8 mouse cellular contexts compared by ENCODE assay signal in genomic region chr12:87413179-87413790, GRCm38 (mm10). TPM values are rescaled to one million over a fixed set of nuclear protein-coding genes. Genes with fewer than 3 reads are reported as not detected.
DNase-seq lines count a peak whose midpoint lies in the region; ATAC-seq and TF ChIP-seq lines count a peak whose summit lies in the region.

No protein-coding gene starts in this region.

- no peaks in the 10 kb centered on the region for H3K27me3 ChIP-seq in CH12.LX (replicated peaks)
- H3K27me3 ChIP-seq in lung, embryonic 14.5 days (ENCODE audit: insufficient read depth, low read length) = no peaks in the 10 kb centered on the region
- no peaks in the 10 kb centered on the region for H3K27me3 ChIP-seq in neural tube, embryonic 15.5 days (replicated peaks)

- in situ Hi-C loops in CH12.LX (cut with MboI; ENCODE audit: low pct_ligation_motif_present, low pct_unique_long_range_greater_than_20kb, low sequenced_read_pairs) = no loop called here

- peaks cover 3 to 10% of the 10 kb centered on the region in 2 experiments for H3K4me1 ChIP-seq in CH12.LX (ENCODE audit: control insufficient read depth in 1 of 2, insufficient read depth in 2 of 2)
- peaks cover 42% of the 10 kb centered on the region for H3K4me1 ChIP-seq in bone marrow macrophage, adult 2 months (ENCODE audit: control insufficient read depth, insufficient read depth, low read length)
- H3K4me1 ChIP-seq in embryonic fibroblast, embryonic 13.5 days (ENCODE audit: control insufficient read depth, insufficient read depth, low read length) = peaks cover 5% of the 10 kb centered on the region; the same call in 1 of the 2 replicates
- no peaks in the 10 kb centered on the region for H3K4me1 ChIP-seq in lung, embryonic 14.5 days (ENCODE audit: insufficient read depth)
- no peaks in the 10 kb centered on the region for H3K4me1 ChIP-seq in neural tube, embryonic 15.5 days

- peak; percentile 79 for TF ChIP-seq RAD21 in CH12.LX (IDR thresholded peaks at IDR 0.05; ENCODE audit: low read depth, low read length)

- WGBS in lung, embryonic 14.5 days = 20% methylated on average over 4 of the region's 4 CpGs
- 34% methylated on average over 4 of the region's 4 CpGs for WGBS in neural tube, embryonic 15.5 days

- peak; percentile 55; the same call in 1 of the 2 replicates for ATAC-seq in lung, embryonic 14.5 days (ENCODE audit: insufficient read depth)
- peak; percentile 70 for ATAC-seq in neural tube, embryonic 15.5 days (ENCODE audit: low FRiP score)

- no peak overlapping the region for H3K27ac ChIP-seq in CH12.LX (ENCODE audit: insufficient read depth, low read depth)
- H3K27ac ChIP-seq in bone marrow macrophage, adult 2 months (ENCODE audit: insufficient read depth, low read depth, low read length) = no peak overlapping the region
- no peak overlapping the region for H3K27ac ChIP-seq in embryonic fibroblast, embryonic 13.5 days (ENCODE audit: insufficient read depth, low read length)
- H3K27ac ChIP-seq in lung, embryonic 14.5 days (ENCODE audit: low read depth) = no peak overlapping the region
- H3K27ac ChIP-seq in neural tube, embryonic 15.5 days (replicated peaks) = no peak overlapping the region

- H3K79me2 ChIP-seq in CH12.LX (replicated peaks; ENCODE audit: control insufficient read depth, extremely low read depth, insufficient read depth, poor library complexity, severe bottlenecking) = no peaks in the 10 kb centered on the region

- no peak for TF ChIP-seq POLR2A in CH12.LX (IDR thresholded peaks at IDR 0.05; ENCODE audit: low read depth, low read length)
- TF ChIP-seq POLR2A in bone marrow macrophage, adult 2 months (IDR thresholded peaks at IDR 0.05; ENCODE audit: borderline replicate concordance, low read depth, low read length) = no peak
- no peak for TF ChIP-seq POLR2A in embryonic fibroblast, embryonic 13.5 days (IDR thresholded peaks at IDR 0.05; ENCODE audit: low read depth, low read length)

- peak; percentile 80 to 92 for TF ChIP-seq CTCF in CH12.LX (conservative IDR thresholded peaks at IDR 0.05 in 1 of 2, IDR thresholded peaks at IDR 0.05 in 1 of 2; ENCODE audit: low read depth in 2 of 2, low read length in 2 of 2)
- peak; percentile 57 for TF ChIP-seq CTCF in bone marrow macrophage, adult 2 months (IDR thresholded peaks at IDR 0.05; ENCODE audit: low read depth, low read length)
- peak; percentile 81 for TF ChIP-seq CTCF in embryonic fibroblast, embryonic 13.5 days (IDR thresholded peaks at IDR 0.05; ENCODE audit: borderline replicate concordance, insufficient read depth, low read length)
- peak; percentile 91 for TF ChIP-seq CTCF in lung, embryonic 14.5 days (IDR thresholded peaks at IDR 0.05; ENCODE audit: low read depth)

- TF ChIP-seq EP300 in CH12.LX (IDR thresholded peaks at IDR 0.05; ENCODE audit: low read length) = no peak

- dilution Hi-C loops in CH12.LX (cut with MboI; ENCODE audit: extremely low pct_ligation_motif_present, extremely low pct_unique_long_range_greater_than_20kb, low sequenced_read_pairs) = no loop called here

- no peak overlapping the region for H3K4me3 ChIP-seq in CH12.LX (replicated peaks in 1 of 3; ENCODE audit: low read depth in 2 of 3, low read length in 2 of 3, poor library complexity in 1 of 3)
- no peak overlapping the region for H3K4me3 ChIP-seq in bone marrow macrophage, adult 2 months (ENCODE audit: insufficient read depth, low read length)
- no peak overlapping the region for H3K4me3 ChIP-seq in embryonic fibroblast, embryonic 13.5 days (ENCODE audit: insufficient read depth, low read length)
- H3K4me3 ChIP-seq in lung, embryonic 14.5 days (ENCODE audit: low read depth, low read length) = no peak overlapping the region
- H3K4me3 ChIP-seq in neural tube, embryonic 15.5 days (replicated peaks) = no peak overlapping the region

- H3K4me2 ChIP-seq in CH12.LX (ENCODE audit: insufficient read depth, low read depth, poor library complexity, severe bottlenecking) = no peak overlapping the region
- H3K4me2 ChIP-seq in lung, embryonic 14.5 days = no peak overlapping the region
- no peak overlapping the region for H3K4me2 ChIP-seq in neural tube, embryonic 15.5 days

- no peak overlapping the region for H3K9ac ChIP-seq in CH12.LX (ENCODE audit: insufficient read depth, low read depth)
- H3K9ac ChIP-seq in lung, embryonic 14.5 days = no peak overlapping the region
- H3K9ac ChIP-seq in neural tube, embryonic 15.5 days (replicated peaks) = no peak overlapping the region

- H3K9me3 ChIP-seq in CH12.LX (replicated peaks; ENCODE audit: low read length) = peaks cover 5% of the 10 kb centered on the region
- no peaks in the 10 kb centered on the region for H3K9me3 ChIP-seq in lung, embryonic 14.5 days (ENCODE audit: low read depth, low read length)
- H3K9me3 ChIP-seq in neural tube, embryonic 15.5 days (replicated peaks) = no peaks in the 10 kb centered on the region

- H3K36me3 ChIP-seq in CH12.LX (replicated peaks in 1 of 2; ENCODE audit: control insufficient read depth in 1 of 2, insufficient read depth in 1 of 2, low read length in 1 of 2) = peaks cover 0 to 5% of the 10 kb centered on the region in 2 experiments
- no peaks in the 10 kb centered on the region for H3K36me3 ChIP-seq in lung, embryonic 14.5 days (ENCODE audit: insufficient read depth)
- H3K36me3 ChIP-seq in neural tube, embryonic 15.5 days = no peaks in the 10 kb centered on the region

- intact Hi-C loops in heart, postnatal 25 days (cut with DNase I) = loop anchor here (5.0 to 10.0 kb wide), 3 partner anchors 51 to 648 kb away; partner anchors contain the start of genes Ahsa1 and Vipas39

- peak; percentile 57 for DNase-seq in CH12.LX (ENCODE audit: extremely low read depth)
- peak; percentile 10 for DNase-seq in heart, postnatal 25 days (ENCODE audit: low spot score)
- peak; percentile 39 to 81 for DNase-seq in layer of hippocampus, adult 18-20 months (ENCODE audit: low spot score in 2 of 2)
- peak; percentile 82 for DNase-seq in lung, embryonic 14.5 days
- peak; percentile 13 to 21 for DNase-seq in thymus, adult 18-20 months

TF ChIP-seq in CH12.LX, 34 proteins besides CTCF, POLR2A, EP300 and RAD21:
- TF ChIP-seq SMC3 (IDR thresholded peaks at IDR 0.05; ENCODE audit: low read depth, low read length) = peak; percentile 44
- no peak for TF ChIP-seq ELF1 (IDR thresholded peaks at IDR 0.05; ENCODE audit: low read depth, low read length)

RNA-seq across cellular contexts. Expression of gene Sptlc2, which starts 25.1 kb away (rescaled TPM):
- total RNA-seq in CH12.LX (2012; rRNA removed) (37.1 and 37.4 TPM in 2 replicates), CH12.LX (2014; rRNA removed) (49.2 and 56.5 TPM in 2 replicates)
- 68.6 and 72.2 TPM in 2 replicates for polyA plus RNA-seq in CH12.LX (2012; ENCODE audit: insufficient read length, low read depth)
- polyA plus RNA-seq in bone marrow macrophage, adult 2 months (2012; ENCODE audit: insufficient read depth, insufficient read length, missing spikeins) = 134 and 139 TPM in 2 replicates
- polyA plus RNA-seq in embryonic fibroblast, embryonic 13.5 days (2011; ENCODE audit: insufficient read length, low read depth, missing spikeins) = 125 and 133 TPM in 2 replicates
- 10 to 100 TPM; 25.0 to 26.8 TPM for total RNA-seq in heart, postnatal 25 days (2021)
- 10 to 100 TPM; 24.6 to 40.9 TPM for total RNA-seq in layer of hippocampus, adult 18-20 months (2021)
- 94.6 and 103 TPM in 2 replicates for polyA plus RNA-seq in lung, embryonic 14.5 days (2014; fragmentation: Nextera tagmentation; extraction: Ambion mirVana)
- 64.6 and 74.8 TPM in 2 replicates for polyA plus RNA-seq in neural tube, embryonic 15.5 days (2015; fragmentation: Nextera tagmentation; extraction: Ambion mirVana)

RNA-seq across cellular contexts. Expression of gene Slirp, which starts 30.4 kb away (rescaled TPM):
- total RNA-seq in CH12.LX (2012; rRNA removed) (117 and 159 TPM in 2 replicates), CH12.LX (2014; rRNA removed) (138 and 180 TPM in 2 replicates)
- polyA plus RNA-seq in CH12.LX (2012; ENCODE audit: insufficient read length, low read depth) = 261 and 271 TPM in 2 replicates
- polyA plus RNA-seq in bone marrow macrophage, adult 2 months (2012; ENCODE audit: insufficient read depth, insufficient read length, missing spikeins) = 150 and 162 TPM in 2 replicates
- 175 and 177 TPM in 2 replicates for polyA plus RNA-seq in embryonic fibroblast, embryonic 13.5 days (2011; ENCODE audit: insufficient read length, low read depth, missing spikeins)
- 100 to 1,000 TPM; 169 to 172 TPM for total RNA-seq in heart, postnatal 25 days (2021)
- 10 to 100 TPM; 94.4 to 97.2 TPM for total RNA-seq in layer of hippocampus, adult 18-20 months (2021)
- polyA plus RNA-seq in lung, embryonic 14.5 days (2014; fragmentation: Nextera tagmentation; extraction: Ambion mirVana) = 287 and 308 TPM in 2 replicates
- polyA plus RNA-seq in neural tube, embryonic 15.5 days (2015; fragmentation: Nextera tagmentation; extraction: Ambion mirVana) = 246 and 286 TPM in 2 replicates

RNA-seq across cellular contexts. Expression of gene Alkbh1, which starts 30.5 kb away (rescaled TPM):
- total RNA-seq in CH12.LX (2012; rRNA removed) (26.8 and 31.7 TPM in 2 replicates), CH12.LX (2014; rRNA removed) (39.1 and 54.1 TPM in 2 replicates)
- polyA plus RNA-seq in CH12.LX (2012; ENCODE audit: insufficient read length, low read depth) = 32.8 and 37.3 TPM in 2 replicates
- polyA plus RNA-seq in bone marrow macrophage, adult 2 months (2012; ENCODE audit: insufficient read depth, insufficient read length, missing spikeins) = 11.2 and 14.3 TPM in 2 replicates
- polyA plus RNA-seq in embryonic fibroblast, embryonic 13.5 days (2011; ENCODE audit: insufficient read length, low read depth, missing spikeins) = 34.5 and 35.3 TPM in 2 replicates
- 10 to 100 TPM in 1 of 2 experiments, 1 to 10 TPM in 1; 9.5 to 13.1 TPM for total RNA-seq in heart, postnatal 25 days (2021)
- total RNA-seq in layer of hippocampus, adult 18-20 months (2021) = 10 to 100 TPM; 19.4 to 21.0 TPM
- polyA plus RNA-seq in lung, embryonic 14.5 days (2014; fragmentation: Nextera tagmentation; extraction: Ambion mirVana) = 49.8 and 62.9 TPM in 2 replicates
- 41.5 and 42.9 TPM in 2 replicates for polyA plus RNA-seq in neural tube, embryonic 15.5 days (2015; fragmentation: Nextera tagmentation; extraction: Ambion mirVana)

RNA-seq across cellular contexts. Expression of gene Snw1, which starts 58.8 kb away (rescaled TPM):
- total RNA-seq in CH12.LX (2012; rRNA removed) (78.0 and 93.6 TPM in 2 replicates), CH12.LX (2014; rRNA removed) (116 and 126 TPM in 2 replicates)
- 96.8 and 113 TPM in 2 replicates for polyA plus RNA-seq in CH12.LX (2012; ENCODE audit: insufficient read length, low read depth)
- 83.4 and 83.5 TPM in 2 replicates for polyA plus RNA-seq in bone marrow macrophage, adult 2 months (2012; ENCODE audit: insufficient read depth, insufficient read length, missing spikeins)
- 60.7 and 69.2 TPM in 2 replicates for polyA plus RNA-seq in embryonic fibroblast, embryonic 13.5 days (2011; ENCODE audit: insufficient read length, low read depth, missing spikeins)
- total RNA-seq in heart, postnatal 25 days (2021) = 10 to 100 TPM; 41.6 to 44.4 TPM
- total RNA-seq in layer of hippocampus, adult 18-20 months (2021) = 10 to 100 TPM; 62.3 to 68.8 TPM
- polyA plus RNA-seq in lung, embryonic 14.5 days (2014; fragmentation: Nextera tagmentation; extraction: Ambion mirVana) = 126 and 131 TPM in 2 replicates
- 96.2 and 107 TPM in 2 replicates for polyA plus RNA-seq in neural tube, embryonic 15.5 days (2015; fragmentation: Nextera tagmentation; extraction: Ambion mirVana)

Comparison
In these comparisons a context has a peak if more than half of its experiments do, and no peak if none do; other contexts are left out.
1. DNase-seq: peak in every context shown above with its lines; median percentile 82 in lung, embryonic 14.5 days; 60 in layer of hippocampus, adult 18-20 months; 57 in CH12.LX; 17 in thymus, adult 18-20 months; 10 in heart, postnatal 25 days.